Mouse (Mus musculus): ENCODE results near the gene Kcnn1. TPM values are rescaled to one million over a fixed set of nuclear protein-coding genes. Genes with fewer than 3 reads are reported as not detected.

Kcnn1 gene
- polyA plus RNA-seq (2015; fragmentation: Nextera tagmentation; extraction: Ambion mirVana), result 4.1 and 4.2 TPM in 2 replicates

- H3K4me3 ChIP-seq (ENCODE audit: low read length), result peak within 1 kb of the TSS; percentile 65
- peaks cover 19% of the 10 kb centered on the region for H3K27me3 ChIP-seq (ENCODE audit: control insufficient read depth, insufficient read depth, low read length)
- H3K9me3 ChIP-seq (replicated peaks; ENCODE audit: control insufficient read depth, low read length), result no peaks in the 10 kb centered on the region
- H3K4me1 ChIP-seq (ENCODE audit: control insufficient read depth, insufficient read depth, low read length), result peaks cover 21% of the 10 kb centered on the region
- H3K4me2 ChIP-seq (ENCODE audit: low read depth, low read length), result peak within 1 kb of the TSS; percentile 79
- peak within 1 kb of the TSS; percentile 83 for H3K27ac ChIP-seq (ENCODE audit: low read length)
- H3K36me3 ChIP-seq (ENCODE audit: control insufficient read depth, insufficient read depth), result no peaks in the 10 kb centered on the region
- no peak for ATAC-seq (replicated peaks; ENCODE audit: extremely low read depth, insufficient read depth, low FRiP score)
- WGBS, result 1% methylated on average over 55 of the region's 55 CpGs
- H3K9ac ChIP-seq (ENCODE audit: low read length), result peak within 1 kb of the TSS; percentile 78
These were observed at the start of gene Kcnn1 for GRCm38 (mm10) chr8:70862824-70863641. Kcnn1 (minus strand) TSS chr8:70863258.

GRCm38 (mm10) chr8:70911596-70911995, 48.5 kb upstream of the Kcnn1 start:
- Histone ChIP-seq H3K36me3 (ENCODE audit: control insufficient read depth, insufficient read depth) (peaks cover 46% of the 10 kb centered on the region), H3K9ac (ENCODE audit: low read length) (no peak overlapping the region)
- 78% methylated on average over 5 of the region's 5 CpGs for WGBS

GRCm38 (mm10) chr8:70907518-70907917, 44.5 kb upstream of the Kcnn1 start:
- no peak overlapping the region for H3K4me2 ChIP-seq (ENCODE audit: low read depth, low read length)
- ATAC-seq (replicated peaks; ENCODE audit: extremely low read depth, insufficient read depth, low FRiP score), result no peak
- H3K36me3 ChIP-seq (ENCODE audit: control insufficient read depth, insufficient read depth), result peaks cover 8% of the 10 kb centered on the region; the same call in 1 of the 2 replicates
- peaks cover 2% of the 10 kb centered on the region for H3K27me3 ChIP-seq (ENCODE audit: control insufficient read depth, insufficient read depth, low read length)
- no peak overlapping the region for H3K4me3 ChIP-seq (ENCODE audit: low read length)
- H3K9ac ChIP-seq (ENCODE audit: low read length), result no peak overlapping the region
- WGBS, result 69% methylated on average over 2 of the region's 2 CpGs
- H3K9me3 ChIP-seq (replicated peaks; ENCODE audit: control insufficient read depth, low read length), result no peaks in the 10 kb centered on the region
- peaks cover 14% of the 10 kb centered on the region for H3K4me1 ChIP-seq (ENCODE audit: control insufficient read depth, insufficient read depth, low read length)
- H3K27ac ChIP-seq (ENCODE audit: low read length), result no peak overlapping the region

More at GRCm38 (mm10) chr8:70911596-70911995, 48.5 kb upstream of the Kcnn1 start:
- H3K27me3 ChIP-seq (ENCODE audit: control insufficient read depth, insufficient read depth, low read length), result no peaks in the 10 kb centered on the region
- H3K9me3 ChIP-seq (replicated peaks; ENCODE audit: control insufficient read depth, low read length), result no peaks in the 10 kb centered on the region
- peaks cover 14% of the 10 kb centered on the region for H3K4me1 ChIP-seq (ENCODE audit: control insufficient read depth, insufficient read depth, low read length)
- no peak overlapping the region for H3K4me3 ChIP-seq (ENCODE audit: low read length)
- no peak for ATAC-seq (replicated peaks; ENCODE audit: extremely low read depth, insufficient read depth, low FRiP score)
- no peak overlapping the region for H3K4me2 ChIP-seq (ENCODE audit: low read depth, low read length)
- H3K27ac ChIP-seq (ENCODE audit: low read length), result no peak overlapping the region

- H3K4me3 ChIP-seq (ENCODE audit: low read length), result peak within 1 kb of the TSS; percentile 85
- peak within 1 kb of the TSS; percentile 82 for H3K27ac ChIP-seq (ENCODE audit: low read length)
- H3K4me1 ChIP-seq (ENCODE audit: control insufficient read depth, insufficient read depth, low read length), result peaks cover 14% of the 10 kb centered on the region
- under 1% methylated on average over 79 of the region's 86 CpGs for WGBS
- H3K36me3 ChIP-seq (ENCODE audit: control insufficient read depth, insufficient read depth), result no peaks in the 10 kb centered on the region
- no peaks in the 10 kb centered on the region for H3K9me3 ChIP-seq (replicated peaks; ENCODE audit: control insufficient read depth, low read length)
- peaks cover 4% of the 10 kb centered on the region for H3K27me3 ChIP-seq (ENCODE audit: control insufficient read depth, insufficient read depth, low read length)
- peak within 1 kb of the TSS; percentile 93 for H3K4me2 ChIP-seq (ENCODE audit: low read depth, low read length)
- ATAC-seq (replicated peaks; ENCODE audit: extremely low read depth, insufficient read depth, low FRiP score), result peak; percentile 85
- H3K9ac ChIP-seq (ENCODE audit: low read length), result peak within 1 kb of the TSS; percentile 92
These were observed 43.0 kb upstream of the Kcnn1 start, which contains the start of gene Map1s for GRCm38 (mm10) chr8:70905831-70906736. Map1s (plus strand) TSS chr8:70905932.

- H3K9ac ChIP-seq (ENCODE audit: low read length), result peak overlapping the region; percentile 92
- H3K27ac ChIP-seq (ENCODE audit: low read length), result peak overlapping the region; percentile 82
- peak overlapping the region; percentile 85 for H3K4me3 ChIP-seq (ENCODE audit: low read length)
- WGBS, result 15% methylated on average over 8 of the region's 8 CpGs
- ATAC-seq (replicated peaks; ENCODE audit: extremely low read depth, insufficient read depth, low FRiP score), result no peak
- peaks cover 14% of the 10 kb centered on the region for H3K4me1 ChIP-seq (ENCODE audit: control insufficient read depth, insufficient read depth, low read length)
- peak overlapping the region; percentile 93 for H3K4me2 ChIP-seq (ENCODE audit: low read depth, low read length)
- H3K27me3 ChIP-seq (ENCODE audit: control insufficient read depth, insufficient read depth, low read length), result peaks cover 4% of the 10 kb centered on the region
- no peaks in the 10 kb centered on the region for H3K36me3 ChIP-seq (ENCODE audit: control insufficient read depth, insufficient read depth)
- H3K9me3 ChIP-seq (replicated peaks; ENCODE audit: control insufficient read depth, low read length), result no peaks in the 10 kb centered on the region
These were observed 42.4 kb upstream of the Kcnn1 start for GRCm38 (mm10) chr8:70905463-70905830.

- H3K4me1 ChIP-seq (ENCODE audit: control insufficient read depth, insufficient read depth, low read length), result peaks cover 14% of the 10 kb centered on the region
- no peaks in the 10 kb centered on the region for H3K9me3 ChIP-seq (replicated peaks; ENCODE audit: control insufficient read depth, low read length)
- no peaks in the 10 kb centered on the region for H3K36me3 ChIP-seq (ENCODE audit: control insufficient read depth, insufficient read depth)
- no peak for ATAC-seq (replicated peaks; ENCODE audit: extremely low read depth, insufficient read depth, low FRiP score)
- WGBS, result 44% methylated on average over 4 of the region's 4 CpGs
- H3K4me3 ChIP-seq (ENCODE audit: low read length), result no peak overlapping the region
- H3K4me2 ChIP-seq (ENCODE audit: low read depth, low read length), result no peak overlapping the region
- no peak overlapping the region for H3K9ac ChIP-seq (ENCODE audit: low read length)
- H3K27ac ChIP-seq (ENCODE audit: low read length), result no peak overlapping the region
- peaks cover 4% of the 10 kb centered on the region for H3K27me3 ChIP-seq (ENCODE audit: control insufficient read depth, insufficient read depth, low read length)
These were observed 41.5 kb upstream of the Kcnn1 start for GRCm38 (mm10) chr8:70904532-70904931.

- Histone ChIP-seq H3K36me3 (ENCODE audit: control insufficient read depth, insufficient read depth) (no peaks in the 10 kb centered on the region), H3K27ac (ENCODE audit: low read length) (no peak overlapping the region), H3K9ac (ENCODE audit: low read length) (no peak overlapping the region), H3K4me2 (ENCODE audit: low read depth, low read length) (no peak overlapping the region), H3K9me3 (replicated peaks; ENCODE audit: control insufficient read depth, low read length) (no peaks in the 10 kb centered on the region), H3K27me3 (ENCODE audit: control insufficient read depth, insufficient read depth, low read length) (peaks cover 4% of the 10 kb centered on the region), H3K4me1 (ENCODE audit: control insufficient read depth, insufficient read depth, low read length) (peaks cover 14% of the 10 kb centered on the region), H3K4me3 (ENCODE audit: low read length) (no peak overlapping the region)
- no peak for ATAC-seq (replicated peaks; ENCODE audit: extremely low read depth, insufficient read depth, low FRiP score)
These were observed 40.5 kb upstream of the Kcnn1 start for GRCm38 (mm10) chr8:70903582-70903981.

- 42% methylated on average over 4 of the region's 4 CpGs for WGBS
- no peaks in the 10 kb centered on the region for H3K36me3 ChIP-seq (ENCODE audit: control insufficient read depth, insufficient read depth)
- H3K4me3 ChIP-seq (ENCODE audit: low read length), result no peak overlapping the region
These were observed 40.1 kb upstream of the Kcnn1 start for GRCm38 (mm10) chr8:70903112-70903511.

More at GRCm38 (mm10) chr8:70903112-70903511, 40.1 kb upstream of the Kcnn1 start:
- Histone ChIP-seq H3K4me2 (ENCODE audit: low read depth, low read length) (no peak overlapping the region), H3K27me3 (ENCODE audit: control insufficient read depth, insufficient read depth, low read length) (peaks cover 4% of the 10 kb centered on the region), H3K27ac (ENCODE audit: low read length) (no peak overlapping the region), H3K4me1 (ENCODE audit: control insufficient read depth, insufficient read depth, low read length) (peaks cover 17% of the 10 kb centered on the region), H3K9me3 (replicated peaks; ENCODE audit: control insufficient read depth, low read length) (no peaks in the 10 kb centered on the region), H3K9ac (ENCODE audit: low read length) (no peak overlapping the region)
- ATAC-seq (replicated peaks; ENCODE audit: extremely low read depth, insufficient read depth, low FRiP score), result no peak
